Comparison of ENCODE assay signal across 7 mouse cellular contexts in the genomic region with DNA sequence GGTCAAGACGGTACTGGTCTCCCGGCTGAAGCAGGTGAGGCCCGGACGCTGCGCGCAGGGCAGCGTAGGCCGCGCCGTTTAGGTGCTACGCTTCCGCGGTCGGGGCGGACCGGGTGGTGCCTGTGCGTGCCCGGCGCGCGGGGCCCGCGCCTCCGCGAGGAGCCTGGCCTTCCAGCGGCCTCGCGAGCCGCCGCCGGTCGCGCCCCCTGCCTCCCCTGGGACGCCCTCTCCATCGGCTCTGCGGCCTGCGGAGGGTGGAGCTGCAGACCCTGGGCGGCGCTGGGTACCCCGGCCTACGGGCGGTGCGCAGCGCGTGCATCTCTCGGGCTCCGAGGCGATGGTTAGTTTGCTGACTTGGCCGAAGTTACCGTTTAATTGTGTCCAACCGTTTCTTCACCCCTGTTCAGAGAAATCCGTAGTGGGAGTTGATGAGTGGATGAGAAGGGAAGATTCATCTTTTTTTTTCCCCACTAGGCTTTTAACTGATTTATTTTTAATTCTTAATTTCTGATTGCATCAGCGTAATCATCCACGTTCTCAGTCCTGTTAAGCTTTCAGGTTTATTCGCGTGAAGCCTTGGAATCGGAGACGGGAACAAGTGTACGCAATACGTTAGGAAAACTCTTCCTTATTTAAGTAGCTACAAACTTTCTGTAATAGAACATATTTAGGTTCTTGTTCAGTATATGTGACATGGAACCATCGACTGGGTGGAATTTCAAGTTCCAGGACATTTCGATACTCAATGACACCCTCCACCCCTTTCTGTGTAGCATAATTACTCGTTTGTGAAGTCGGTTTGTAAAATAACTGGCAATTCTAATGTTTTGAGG. TPM values are rescaled to one million over a fixed set of nuclear protein-coding genes. Genes with fewer than 3 reads are reported as not detected.
DNase-seq lines count a peak whose midpoint lies in the region; ATAC-seq and TF ChIP-seq lines count a peak whose summit lies in the region.

No protein-coding gene starts in this region.

- no peaks in the 10 kb centered on the region for H3K9me3 ChIP-seq in embryonic facial prominence, embryonic 15.5 days (replicated peaks)
- H3K9me3 ChIP-seq in hindbrain, embryonic 16.5 days (ENCODE audit: control insufficient read depth, low read length), result no peaks in the 10 kb centered on the region
- H3K9me3 ChIP-seq in lung, postnatal 0 days (ENCODE audit: low read length), result no peaks in the 10 kb centered on the region

- peak overlapping the region; percentile 93 for H3K9ac ChIP-seq in embryonic facial prominence, embryonic 15.5 days
- peak overlapping the region; percentile 96 for H3K9ac ChIP-seq in hindbrain, embryonic 16.5 days (ENCODE audit: low read depth, low read length)
- H3K9ac ChIP-seq in lung, postnatal 0 days (replicated peaks; ENCODE audit: low read depth), result peak overlapping the region; percentile 88

- peak overlapping the region; percentile 52 for H3K4me2 ChIP-seq in embryonic facial prominence, embryonic 15.5 days (replicated peaks)
- peak overlapping the region; percentile 95 for H3K4me2 ChIP-seq in hindbrain, embryonic 16.5 days (ENCODE audit: low read length)
- H3K4me2 ChIP-seq in lung, postnatal 0 days (replicated peaks; ENCODE audit: low read depth, low read length), result peak overlapping the region; percentile 83

- DNase-seq in ovary, postnatal 14 days (ENCODE audit: low spot score), result peak; percentile 43
- DNase-seq in ovary, postnatal 36 days (ENCODE audit: low spot score), result no peak
- peak; percentile 72 for DNase-seq in lung, postnatal 0 days (ENCODE audit: low spot score)
- peak; percentile 58 for DNase-seq in right cerebral cortex, postnatal 4 days

- WGBS in embryonic facial prominence, embryonic 15.5 days, result under 1% methylated on average over 64 of the region's 64 CpGs
- WGBS in hindbrain, embryonic 16.5 days, result 1% methylated on average over 55 of the region's 64 CpGs
- WGBS in lung, postnatal 0 days, result under 1% methylated on average over 56 of the region's 64 CpGs

- peak overlapping the region; percentile 92 for H3K4me3 ChIP-seq in embryonic facial prominence, embryonic 15.5 days (replicated peaks)
- H3K4me3 ChIP-seq in hindbrain, embryonic 16.5 days (ENCODE audit: low read length), result peak overlapping the region; percentile 68
- peak overlapping the region; percentile 84 for H3K4me3 ChIP-seq in lung, postnatal 0 days (ENCODE audit: low read depth, low read length)

- no peaks in the 10 kb centered on the region for H3K27me3 ChIP-seq in embryonic facial prominence, embryonic 15.5 days
- no peaks in the 10 kb centered on the region for H3K27me3 ChIP-seq in hindbrain, embryonic 16.5 days (replicated peaks; ENCODE audit: control insufficient read depth, insufficient read depth, low read length)
- no peaks in the 10 kb centered on the region for H3K27me3 ChIP-seq in lung, postnatal 0 days (replicated peaks; ENCODE audit: insufficient read depth, low read length)

- peak; percentile 53 for ATAC-seq in activated CD4-positive, CD25-positive, alpha-beta regulatory T cell, adult 4 months
- ATAC-seq in embryonic facial prominence, embryonic 15.5 days (ENCODE audit: insufficient number of reproducible peaks, low FRiP score, low TSS enrichment, low read depth), result peak; percentile 77
- ATAC-seq in hindbrain, embryonic 16.5 days, result peak; percentile 80
- peak; percentile 73 for ATAC-seq in lung, postnatal 0 days

- peak overlapping the region; percentile 99 for H3K27ac ChIP-seq in embryonic facial prominence, embryonic 15.5 days (replicated peaks)
- H3K27ac ChIP-seq in hindbrain, embryonic 16.5 days (ENCODE audit: low read depth, low read length), result peak overlapping the region; percentile 99
- H3K27ac ChIP-seq in lung, postnatal 0 days (ENCODE audit: low read length), result peak overlapping the region; percentile 98

- H3K4me1 ChIP-seq in embryonic facial prominence, embryonic 15.5 days, result peaks cover 12% of the 10 kb centered on the region
- H3K4me1 ChIP-seq in hindbrain, embryonic 16.5 days (ENCODE audit: control insufficient read depth, insufficient read depth, low read depth, low read length), result peaks cover 15% of the 10 kb centered on the region
- peaks cover 3% of the 10 kb centered on the region; the same call in 1 of the 2 replicates for H3K4me1 ChIP-seq in lung, postnatal 0 days (ENCODE audit: insufficient read depth, low read depth, low read length)

- H3K36me3 ChIP-seq in embryonic facial prominence, embryonic 15.5 days, result no peaks in the 10 kb centered on the region
- H3K36me3 ChIP-seq in hindbrain, embryonic 16.5 days (ENCODE audit: control insufficient read depth, insufficient read depth, low read length), result no peaks in the 10 kb centered on the region
- H3K36me3 ChIP-seq in lung, postnatal 0 days (ENCODE audit: insufficient read depth, low read length), result no peaks in the 10 kb centered on the region

- peak; percentile 33; the same call in 1 of the 2 replicates for TF ChIP-seq CTCF in lung, postnatal 0 days (IDR thresholded peaks at IDR 0.05)

- no peak for TF ChIP-seq EP300 in lung, postnatal 0 days (IDR thresholded peaks at IDR 0.05)

RNA-seq across cellular contexts. Expression of gene Sltm, which starts 0.7 kb away (rescaled TPM):
- polyA plus RNA-seq in activated CD4-positive, CD25-positive, alpha-beta regulatory T cell, adult 4 months (2017; shearing (Covaris generic)), result 10 to 100 TPM; 57.6 to 83.6 TPM
- polyA plus RNA-seq in embryonic facial prominence, embryonic 15.5 days (2015; fragmentation: Nextera tagmentation; extraction: Ambion mirVana), result 55.1 and 58.7 TPM in 2 replicates
- polyA plus RNA-seq in hindbrain, embryonic 16.5 days (2015; fragmentation: Nextera tagmentation; extraction: Ambion mirVana), result 49.0 and 55.6 TPM in 2 replicates
- polyA plus RNA-seq in lung, postnatal 0 days (2015; fragmentation: Nextera tagmentation; extraction: Ambion mirVana), result 28.1 and 28.6 TPM in 2 replicates

RNA-seq across cellular contexts. Expression of gene Rnf111, which starts 39.7 kb away (rescaled TPM):
- 10 to 100 TPM; 24.5 to 26.4 TPM for polyA plus RNA-seq in activated CD4-positive, CD25-positive, alpha-beta regulatory T cell, adult 4 months (2017; shearing (Covaris generic))
- polyA plus RNA-seq in embryonic facial prominence, embryonic 15.5 days (2015; fragmentation: Nextera tagmentation; extraction: Ambion mirVana), result 27.8 and 28.9 TPM in 2 replicates
- 23.2 and 28.2 TPM in 2 replicates for polyA plus RNA-seq in hindbrain, embryonic 16.5 days (2015; fragmentation: Nextera tagmentation; extraction: Ambion mirVana)
- polyA plus RNA-seq in lung, postnatal 0 days (2015; fragmentation: Nextera tagmentation; extraction: Ambion mirVana), result 16.2 and 17.0 TPM in 2 replicates
